Mouse (Mus musculus): ENCODE measurements around the gene Tmem81.
"Not testable (repeated sequence)": the region's sequence is repeated elsewhere in the genome, so short reads cannot be mapped to it uniquely, and the experiment has no call there.

Gene Tmem81

GRCm38 (mm10) chr1:132506058-132506457 lies at the start of gene Tmem81:
Tmem81 (plus strand) TSS chr1:132506230.
- DNase-seq (ENCODE audit: extremely low spot score): no peak

GRCm38 (mm10) chr1:132464651-132465050 lies 41.4 kb upstream of the Tmem81 start:
- no peak for DNase-seq (ENCODE audit: extremely low spot score)

- DNase-seq (ENCODE audit: extremely low spot score): no peak
Observed at GRCm38 (mm10) chr1:132468926-132469325, 37.1 kb upstream of the Tmem81 start.

- DNase-seq (ENCODE audit: extremely low spot score): no peak
Observed at GRCm38 (mm10) chr1:132469519-132469918, 36.5 kb upstream of the Tmem81 start.

- DNase-seq (ENCODE audit: extremely low spot score): not testable (repeated sequence)
Observed at GRCm38 (mm10) chr1:132470031-132470430, 36.0 kb upstream of the Tmem81 start.

- DNase-seq (ENCODE audit: extremely low spot score): no peak
Observed at GRCm38 (mm10) chr1:132471032-132471431, 35.0 kb upstream of the Tmem81 start.

- no peak for DNase-seq (ENCODE audit: extremely low spot score)
Observed at GRCm38 (mm10) chr1:132471499-132471898, 34.5 kb upstream of the Tmem81 start.

GRCm38 (mm10) chr1:132472537-132472936 lies 33.5 kb upstream of the Tmem81 start:
- no peak for DNase-seq (ENCODE audit: extremely low spot score)

GRCm38 (mm10) chr1:132474496-132474895 lies 31.5 kb upstream of the Tmem81 start:
- DNase-seq (ENCODE audit: extremely low spot score): no peak

GRCm38 (mm10) chr1:132476575-132476927 lies 29.5 kb upstream of the Tmem81 start:
- DNase-seq (ENCODE audit: extremely low spot score): no peak

- peak; percentile 91 for DNase-seq (ENCODE audit: extremely low spot score)
Observed at GRCm38 (mm10) chr1:132476928-132477691, 28.9 kb upstream of the Tmem81 start, which contains the start of gene Rbbp5. Rbbp5 (plus strand) TSS chr1:132477365.

- DNase-seq (ENCODE audit: extremely low spot score): no peak
Observed at GRCm38 (mm10) chr1:132479438-132479837, 26.6 kb upstream of the Tmem81 start.

- DNase-seq (ENCODE audit: extremely low spot score): no peak
Observed at GRCm38 (mm10) chr1:132481619-132482018, 24.4 kb upstream of the Tmem81 start.

GRCm38 (mm10) chr1:132483234-132483633 lies 22.8 kb upstream of the Tmem81 start:
- DNase-seq (ENCODE audit: extremely low spot score): no peak

- DNase-seq (ENCODE audit: extremely low spot score): no peak
Observed at GRCm38 (mm10) chr1:132483759-132484158, 22.3 kb upstream of the Tmem81 start.

GRCm38 (mm10) chr1:132500535-132500934 lies 5.5 kb upstream of the Tmem81 start:
- no peak for DNase-seq (ENCODE audit: extremely low spot score)

GRCm38 (mm10) chr1:132505155-132505554 lies 875 bp upstream of the Tmem81 start:
- DNase-seq (ENCODE audit: extremely low spot score): no peak

GRCm38 (mm10) chr1:132506656-132507055 lies 626 bp downstream of the Tmem81 start:
- no peak for DNase-seq (ENCODE audit: extremely low spot score)

GRCm38 (mm10) chr1:132509771-132510170 lies 3.7 kb downstream of the Tmem81 start:
- DNase-seq (ENCODE audit: extremely low spot score): no peak

GRCm38 (mm10) chr1:132511521-132511920 lies 5.5 kb downstream of the Tmem81 start:
- no peak for DNase-seq (ENCODE audit: extremely low spot score)

GRCm38 (mm10) chr1:132512106-132512505 lies 6.1 kb downstream of the Tmem81 start:
- DNase-seq (ENCODE audit: extremely low spot score): no peak

GRCm38 (mm10) chr1:132515339-132515738 lies 9.3 kb downstream of the Tmem81 start:
- DNase-seq (ENCODE audit: extremely low spot score): no peak

- no peak for DNase-seq (ENCODE audit: extremely low spot score)
Observed at GRCm38 (mm10) chr1:132516776-132517175, 10.7 kb downstream of the Tmem81 start.

- DNase-seq (ENCODE audit: extremely low spot score): no peak
Observed at GRCm38 (mm10) chr1:132518621-132519020, 12.6 kb downstream of the Tmem81 start.
